Mouse (Mus musculus) neutrophil, adult 83 days (primary cell): Measurements from ENCODE around the gene Olfr539. TPM values are rescaled to one million over a fixed set of nuclear protein-coding genes. Genes with fewer than 3 reads are reported as not detected.

ENCODE experiments used
- total RNA-seq, 2 experiments: library from RNA; stranded (reverse); gene quantifications; one replicate each; pipeline ENCODE4 v1.2.4; 2023

Olfr539 gene
- under 1 TPM in 1 of 2 experiments, not detected in 1; 0.02 TPM for total RNA-seq

GRCm38 (mm10) chr7:140659630-140660029 is at the start of gene Olfr539:
Gene Olfr539, plus strand, starts transcription at chr7:140659930.

GRCm38 (mm10) chr7:140628670-140629069 is 31.1 kb upstream of the Olfr539 start, which contains the start of gene Olfr61:
Gene Olfr61, plus strand, starts transcription at chr7:140628970.

GRCm38 (mm10) chr7:140646152-140646551 is 13.6 kb upstream of the Olfr539 start, which contains the start of gene Olfr53:
Gene Olfr53, plus strand, starts transcription at chr7:140646452.

GRCm38 (mm10) chr7:140681651-140682050 is 21.9 kb downstream of the Olfr539 start, which contains the start of gene Olfr45:
Gene Olfr45, plus strand, starts transcription at chr7:140681951.

GRCm38 (mm10) chr7:140696967-140697366 is 37.2 kb downstream of the Olfr539 start, which contains the start of gene Olfr541:
Gene Olfr541, plus strand, starts transcription at chr7:140697267.

Other genes with a start within 250 kb of the Olfr539 start
- not detected for gene Olfr532, start 238.3 kb upstream of the Olfr539 start, total RNA-seq
- gene Olfr533, start 196.6 kb upstream of the Olfr539 start, total RNA-seq, result not detected
- not detected for gene Olfr535, start 175.7 kb upstream of the Olfr539 start, total RNA-seq
- gene Olfr536, start 152.5 kb upstream of the Olfr539 start, total RNA-seq, result not detected
- not detected for gene Olfr538, start 92.0 kb upstream of the Olfr539 start, total RNA-seq
- gene Olfr46, start 58.7 kb upstream of the Olfr539 start, total RNA-seq, result not detected
- not detected for gene Olfr61, start 31.0 kb upstream of the Olfr539 start, total RNA-seq
- gene Olfr53, start 13.5 kb upstream of the Olfr539 start, total RNA-seq, result not detected
- under 1 TPM in 1 of 2 experiments, not detected in 1; 0.04 TPM for gene Olfr45, start 22.0 kb downstream of the Olfr539 start, total RNA-seq
- gene Olfr541, start 37.3 kb downstream of the Olfr539 start, total RNA-seq, result not detected
- not detected for gene Cyp2e1, start 103.8 kb downstream of the Olfr539 start, total RNA-seq
- not detected for gene Syce1, start 127.9 kb downstream of the Olfr539 start, total RNA-seq
- not detected for gene Zfp941, start 162.2 kb downstream of the Olfr539 start, total RNA-seq
- gene Urah, start 175.1 kb downstream of the Olfr539 start, total RNA-seq, result not detected
- not detected for gene Scgb1c1, start 185.6 kb downstream of the Olfr539 start, total RNA-seq
- not detected for gene Odf3, start 187.9 kb downstream of the Olfr539 start, total RNA-seq
- gene Gm45785, start 196.4 kb downstream of the Olfr539 start, total RNA-seq, result not detected
- 100 to 1,000 TPM in 1 of 2 experiments, 10 to 100 TPM in 1; 87.9 to 102 TPM for gene Ric8a, start 197.0 kb downstream of the Olfr539 start, total RNA-seq
- 10 to 100 TPM; 22.0 to 22.9 TPM for gene Bet1l, start 197.6 kb downstream of the Olfr539 start, total RNA-seq
- gene Psmd13, start 222.0 kb downstream of the Olfr539 start, total RNA-seq, result 10 to 100 TPM; 93.4 to 95.3 TPM
- gene Sirt3, start 222.4 kb downstream of the Olfr539 start, total RNA-seq, result 10 to 100 TPM; 12.0 to 13.0 TPM
- gene Cox8b, start 240.5 kb downstream of the Olfr539 start, total RNA-seq, result not detected